Mouse (Mus musculus) ovary, adult 2 months (tissue): ENCODE results near the gene Gm21680. TPM values are rescaled to one million over a fixed set of nuclear protein-coding genes. Genes with fewer than 3 reads are reported as not detected.

Experiments
- polyA plus RNA-seq: library from polyadenylated mRNA; depleted of rRNA; stranded (reverse); fragments of >200 nt; gene quantifications from 2 replicates; pipeline ENCODE4 v1.2.3, GENCODE M21; 2012; rRNA removed

The Gm21680 gene
- not detected in 2 replicates for polyA plus RNA-seq

GRCm38 (mm10) chr5:25972563-25972962 lies at the start of gene Gm21680:
Gm21680 (minus strand) TSS chr5:25972663.

GRCm38 (mm10) chr5:26004698-26005097 lies 32.2 kb upstream of the Gm21680 start, which contains the start of gene Gm1979:
Gm1979 (minus strand) TSS chr5:26004798.

GRCm38 (mm10) chr5:25988550-25988949 lies 16.1 kb upstream of the Gm21680 start, which contains the start of gene Gm21698:
Gm21698 (minus strand) TSS chr5:25988650.

GRCm38 (mm10) chr5:25954317-25954716 lies 18.1 kb downstream of the Gm21680 start, which contains the start of gene Gm21671:
Gm21671 (minus strand) TSS chr5:25954417.

GRCm38 (mm10) chr5:25942281-25942680 lies 30.2 kb downstream of the Gm21680 start, which contains the start of gene Gm21663:
Gm21663 (minus strand) TSS chr5:25942381.

Other genes with a start within 250 kb of the Gm21680 start
- 17.0 and 22.3 TPM in 2 replicates for gene Actr3b, start 212.7 kb downstream of the Gm21680 start, polyA plus RNA-seq
- 0.06 TPM in 1 of 2 replicates, not detected in the other for gene Gm21663, start 30.3 kb downstream of the Gm21680 start, polyA plus RNA-seq
- 0.15 TPM in 1 of 2 replicates, not detected in the other for gene Gm21671, start 18.2 kb downstream of the Gm21680 start, polyA plus RNA-seq
- 0.06 and 0.15 TPM in 2 replicates for gene Gm21698, start 16.0 kb upstream of the Gm21680 start, polyA plus RNA-seq
- 0.09 and 0.14 TPM in 2 replicates for gene Gm1979, start 32.1 kb upstream of the Gm21680 start, polyA plus RNA-seq
- not detected in 2 replicates for gene Gm5862, start 50.3 kb upstream of the Gm21680 start, polyA plus RNA-seq
- gene Speer4a, start 66.9 kb upstream of the Gm21680 start, polyA plus RNA-seq, result 0.26 and 0.29 TPM in 2 replicates
- 0.09 TPM in 1 of 2 replicates, not detected in the other for gene Gm7347, start 85.9 kb upstream of the Gm21680 start, polyA plus RNA-seq
- gene Gm10471, start 116.6 kb upstream of the Gm21680 start, polyA plus RNA-seq, result 0.08 TPM in 1 of 2 replicates, not detected in the other
- gene 5031410I06Rik, start 132.7 kb upstream of the Gm21680 start, polyA plus RNA-seq, result 0.07 TPM in 1 of 2 replicates, not detected in the other
- not detected in 2 replicates for gene Gm10220, start 148.8 kb upstream of the Gm21680 start, polyA plus RNA-seq